Mouse (Mus musculus) G1E (cell line): ENCODE data around the gene Gm37419. TPM values are rescaled to one million over a fixed set of nuclear protein-coding genes. Genes with fewer than 3 reads are reported as not detected.

Source experiments
- ATAC-seq: 2 replicates; pipeline ENCODE4 v1.8.0; 2016; ENCODE audit warnings: mild to moderate bottlenecking; ENCODE audit not compliant: insufficient number of reproducible peaks, poor library complexity, low FRiP score, severe bottlenecking; ENCODE audit errors: extremely low read depth
- DNase-seq: peaks from one replicate; pipeline ENCODE4 v3.0.0; 2012; ENCODE audit warnings: low spot score
- H3K27me3 ChIP-seq: 2 replicates; pipeline ENCODE4 v1.6.1; 2012; ENCODE audit warnings: mild to moderate bottlenecking, low read length, inconsistent platforms; ENCODE audit not compliant: insufficient read depth
- H3K36me3 ChIP-seq: replicated peaks from 2 replicates; pipeline ENCODE3; 2012; ENCODE audit warnings: mild to moderate bottlenecking, inconsistent platforms
- H3K4me1 ChIP-seq: 2 replicates; pipeline ENCODE4 v1.6.1; 2012; ENCODE audit warnings: low read depth, low read length, inconsistent platforms, mixed read lengths; ENCODE audit not compliant: insufficient read depth
- H3K4me3 ChIP-seq: 2 replicates; pipeline ENCODE4 v1.5.1; 2012; ENCODE audit warnings: low read depth, mild to moderate bottlenecking, inconsistent platforms, low read length, moderate library complexity, mixed read lengths
- H3K9me3 ChIP-seq: replicated peaks from 2 replicates; pipeline ENCODE4 v1.6.1; 2012; ENCODE audit warnings: inconsistent platforms
- CTCF ChIP-seq: IDR thresholded peaks from 2 replicates; pipeline ENCODE4 v1.5.1; 2012; ENCODE audit warnings: low read depth, low read length, inconsistent platforms, mixed read lengths
- GATA1 ChIP-seq: IDR thresholded peaks from 2 replicates; pipeline ENCODE4 v1.6.1; 2012; ENCODE audit warnings: borderline replicate concordance, low read length, inconsistent platforms, mixed read lengths
- GATA2 ChIP-seq: IDR thresholded peaks from 2 replicates; pipeline ENCODE4 v1.6.1; 2012; ENCODE audit warnings: low read depth, low read length, inconsistent platforms, borderline replicate concordance
- POLR2AphosphoS5 ChIP-seq: IDR thresholded peaks from 2 replicates; pipeline ENCODE4 v1.6.1; 2012; ENCODE audit warnings: low read depth, low read length, inconsistent platforms; ENCODE audit not compliant: insufficient replicate concordance
- TAL1 ChIP-seq: conservative IDR thresholded peaks from 2 replicates; pipeline ENCODE4 v1.6.1; 2012; ENCODE audit warnings: low read depth, low read length, inconsistent platforms, mixed read lengths
- polyA plus RNA-seq: library from polyadenylated mRNA; stranded (reverse); fragments of >175 nt; gene quantifications from 2 replicates; pipeline ENCODE4 v1.2.3, GENCODE M21; 2012
- total RNA-seq, 2 experiments: library from RNA; stranded (forward) in 1 of 2; stranded (reverse) in 1 of 2; fragments of 200-1000 nt in 1 of 2; fragments of >200 nt in 1 of 2; fragmentation: Nextera tagmentation in 1 of 2; gene quantifications; 2 replicates each; pipeline ENCODE4 v1.2.3; 2014 to 2017

Gene Gm37419
- total and polyA plus RNA-seq, 3 experiments: not detected

DNA sequence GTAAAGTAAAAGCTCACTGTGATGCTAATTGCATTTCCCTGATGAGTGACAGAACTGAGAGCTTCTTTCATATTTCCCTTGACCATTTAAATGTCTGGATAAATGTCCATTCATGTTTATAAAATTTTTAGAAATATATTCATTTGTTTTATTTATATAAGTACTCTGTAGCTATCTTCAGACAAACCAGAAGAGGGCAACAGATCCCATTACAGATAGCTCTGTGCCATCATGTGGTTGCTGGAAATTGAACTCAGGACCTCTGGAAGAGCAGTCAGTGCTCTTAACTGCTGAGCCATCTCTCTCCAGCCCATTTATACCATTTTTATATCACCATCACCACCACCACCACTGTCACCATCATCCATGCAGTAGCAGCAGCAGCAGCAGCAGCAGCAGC lies 29.3 kb upstream of the Gm37419 start:
- ATAC-seq (no peak), DNase-seq (no peak)
- Histone ChIP-seq H3K27me3 (no peaks in the 10 kb centered on the region), H3K4me1 (no peaks in the 10 kb centered on the region), H3K9me3 (peaks cover 39% of the 10 kb centered on the region), H3K36me3 (no peaks in the 10 kb centered on the region), H3K4me3 (no peak overlapping the region)
- TF ChIP-seq GATA2 (no peak), GATA1 (no peak), CTCF (no peak), POLR2AphosphoS5 (no peak), TAL1 (no peak)

DNA sequence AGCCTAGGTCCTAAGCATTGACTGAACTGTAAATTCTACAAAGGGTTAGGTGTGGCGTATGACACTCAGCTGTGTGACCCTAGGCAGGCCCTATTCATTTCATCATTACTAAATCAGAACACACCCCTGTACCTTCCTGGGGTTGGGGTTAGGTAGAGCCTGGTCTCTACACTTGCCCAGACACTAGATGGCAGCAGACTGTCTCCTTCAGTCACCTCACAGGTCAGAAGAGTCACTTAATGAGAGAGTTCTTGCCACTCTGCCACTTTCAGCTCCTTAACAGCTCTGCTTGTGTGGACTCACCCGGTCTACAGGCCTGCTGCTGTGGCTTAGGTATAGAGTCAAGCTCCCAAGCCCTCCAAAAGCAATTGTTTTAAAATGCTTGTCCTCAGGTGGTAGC lies 25.9 kb upstream of the Gm37419 start:
- ATAC-seq (no peak), DNase-seq (no peak)
- TF ChIP-seq GATA2: no peak
- TF ChIP-seq GATA1: no peak
- no peak for TF ChIP-seq CTCF
- no peak for TF ChIP-seq POLR2AphosphoS5
- no peak for TF ChIP-seq TAL1
- Histone ChIP-seq H3K27me3 (no peaks in the 10 kb centered on the region), H3K4me1 (no peaks in the 10 kb centered on the region), H3K9me3 (peaks cover 48% of the 10 kb centered on the region), H3K36me3 (no peaks in the 10 kb centered on the region), H3K4me3 (no peak overlapping the region)

DNA sequence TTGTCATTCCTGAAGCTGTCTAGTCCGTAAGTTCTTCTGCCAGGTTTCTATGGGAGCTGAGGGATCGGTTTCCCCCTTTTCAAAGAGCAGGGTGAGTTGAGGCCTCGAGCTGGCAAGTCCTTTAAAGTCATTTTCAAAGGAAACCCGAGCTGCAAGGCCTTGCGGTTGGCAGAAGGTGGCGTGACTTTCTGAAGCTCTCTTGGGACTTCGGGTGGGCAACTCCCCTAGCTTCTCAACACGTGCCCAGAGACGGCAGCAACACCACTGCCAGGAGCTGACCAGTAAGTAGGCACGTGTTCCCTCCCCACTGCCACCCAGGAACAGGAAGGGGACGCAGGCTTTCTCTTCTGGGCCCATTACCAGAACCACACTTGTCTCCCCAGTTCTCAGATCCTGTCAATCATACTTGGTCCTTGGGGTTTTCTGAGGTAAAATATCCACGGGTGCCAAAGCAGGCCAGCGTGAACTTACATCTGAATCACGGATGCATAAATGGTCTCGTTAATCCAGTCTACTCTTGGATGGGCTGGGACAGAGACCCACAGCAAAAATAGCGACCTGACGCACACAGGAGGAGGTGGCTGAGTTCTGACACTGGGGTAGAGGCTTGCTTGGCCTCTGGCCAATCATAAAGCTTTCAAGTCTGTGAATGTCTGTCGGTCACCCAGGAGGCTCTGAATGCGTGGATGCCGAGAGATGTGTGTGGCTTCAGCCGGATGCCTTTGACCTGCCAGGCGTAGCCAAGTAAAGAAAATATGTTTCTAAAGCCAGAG lies 24.2 kb upstream of the Gm37419 start:
- Histone ChIP-seq H3K27me3 (no peaks in the 10 kb centered on the region), H3K4me1 (no peaks in the 10 kb centered on the region), H3K4me3 (no peak overlapping the region), H3K9me3 (peaks cover 55% of the 10 kb centered on the region), H3K36me3 (no peaks in the 10 kb centered on the region)
- TF ChIP-seq TAL1 (no peak), CTCF (no peak), GATA2 (no peak), GATA1 (no peak), POLR2AphosphoS5 (no peak)
- no peak for DNase-seq
- ATAC-seq: no peak

DNA sequence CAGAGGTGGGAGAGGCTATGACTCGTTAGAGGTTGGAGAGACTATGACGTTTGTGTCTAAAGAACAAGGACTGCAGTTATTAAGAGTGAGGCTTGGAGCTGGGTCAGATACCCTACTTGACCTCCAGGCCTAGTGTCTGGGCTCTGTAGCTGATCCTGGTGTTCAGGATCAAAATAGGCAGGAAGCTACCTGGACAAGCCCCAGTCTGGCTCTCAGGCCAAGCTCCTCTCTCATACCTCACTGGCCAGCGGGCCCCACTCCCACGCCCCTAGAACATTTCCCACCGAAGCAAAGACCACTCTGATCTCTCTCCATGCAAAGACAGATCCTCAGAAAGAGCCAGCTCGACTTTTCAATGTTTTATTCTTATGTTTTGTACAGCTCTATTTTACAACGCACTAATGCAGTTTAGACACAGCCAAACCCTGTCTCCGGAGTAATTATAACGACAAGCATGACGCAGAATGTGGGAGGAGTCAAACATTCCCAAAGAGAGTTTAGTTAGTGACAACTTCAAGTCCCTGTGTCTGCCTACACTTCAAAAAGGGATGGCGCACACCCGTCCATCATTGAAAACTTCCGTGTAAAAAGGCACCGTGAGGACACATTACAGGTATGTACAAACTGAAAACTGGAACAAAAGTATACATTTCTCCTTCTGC lies 23.4 kb upstream of the Gm37419 start:
- Histone ChIP-seq H3K27me3 (no peaks in the 10 kb centered on the region), H3K4me1 (no peaks in the 10 kb centered on the region), H3K36me3 (no peaks in the 10 kb centered on the region), H3K4me3 (no peak overlapping the region), H3K9me3 (peaks cover 54% of the 10 kb centered on the region)
- no peak for DNase-seq
- TF ChIP-seq POLR2AphosphoS5 (no peak), TAL1 (no peak), GATA1 (no peak), GATA2 (no peak), CTCF (no peak)
- no peak for ATAC-seq

DNA sequence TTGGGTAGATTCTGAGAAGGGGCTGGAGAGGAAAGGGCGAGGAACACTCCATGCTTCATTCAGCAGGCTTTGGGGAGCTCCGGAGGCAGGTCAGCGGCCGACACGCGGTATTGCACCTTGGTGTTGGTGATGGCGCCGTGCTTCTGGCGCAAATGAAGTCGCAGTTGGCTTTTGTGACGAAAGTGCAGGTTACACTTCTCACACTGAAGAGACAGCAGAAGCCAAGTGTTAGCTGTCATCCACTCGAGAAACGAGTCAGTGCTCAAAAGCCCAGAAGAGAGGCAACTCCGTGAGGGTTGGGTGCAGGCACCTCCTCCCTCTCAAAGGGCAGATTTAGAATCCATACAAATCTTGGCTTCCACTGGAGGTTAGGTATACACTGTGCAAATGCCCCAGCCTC lies 22.2 kb upstream of the Gm37419 start:
- Histone ChIP-seq H3K36me3 (no peaks in the 10 kb centered on the region), H3K4me3 (no peak overlapping the region), H3K9me3 (peaks cover 56% of the 10 kb centered on the region), H3K27me3 (no peaks in the 10 kb centered on the region), H3K4me1 (no peaks in the 10 kb centered on the region)
- ATAC-seq (no peak), DNase-seq (no peak)
- TF ChIP-seq GATA2 (no peak), TAL1 (no peak), CTCF (no peak), POLR2AphosphoS5 (no peak), GATA1 (no peak)

DNA sequence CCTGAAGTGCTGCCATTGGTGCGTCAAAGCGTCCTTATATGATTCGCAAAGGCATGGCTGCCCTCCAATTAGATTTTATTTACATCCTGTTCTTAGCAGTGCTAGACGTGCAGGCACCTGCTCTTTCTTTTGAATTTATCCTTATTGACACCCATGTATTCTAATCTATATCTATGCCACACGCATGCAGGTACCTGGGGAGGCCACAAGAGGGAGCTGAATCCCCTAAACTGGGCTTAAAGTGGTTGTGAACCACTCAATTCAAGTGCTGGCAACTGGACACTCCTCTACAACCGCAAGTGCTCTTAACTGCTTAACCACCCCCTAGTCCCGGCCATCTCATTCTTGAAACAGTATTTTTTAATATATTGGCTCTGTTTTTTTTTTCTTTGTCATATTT lies 21.0 kb upstream of the Gm37419 start:
- no peak for ATAC-seq
- no peak for DNase-seq
- H3K27me3 ChIP-seq: no peaks in the 10 kb centered on the region
- H3K4me1 ChIP-seq: no peaks in the 10 kb centered on the region
- no peaks in the 10 kb centered on the region for H3K36me3 ChIP-seq
- TF ChIP-seq POLR2AphosphoS5 (no peak), GATA2 (no peak), TAL1 (no peak), CTCF (no peak), GATA1 (no peak)
- H3K9me3 ChIP-seq: peaks cover 66% of the 10 kb centered on the region
- no peak overlapping the region for H3K4me3 ChIP-seq
